ENCODE assay signal across 10 mouse cellular contexts in genomic region chr2:170002594-170003504, GRCm38 (mm10).
DNase-seq lines count a peak whose midpoint lies in the region; ATAC-seq lines count a peak whose summit lies in the region.
"Had no signal": no experiment of that assay in that cellular context is flagged by ENCODE, and none has a peak within 500 bp of the region (broad histone marks: within the 10 kb centered on the region; RNA-seq: fewer than 3 reads in every experiment).

No protein-coding gene starts in this region.

- peak; percentile 17 for DNase-seq in kidney, adult 11 months
- DNase-seq in kidney, adult 9 months = no peak
- peak; percentile 21 for DNase-seq in cerebellum, adult 8-10 months
- peak; percentile 57 for DNase-seq in left cerebral cortex, postnatal 4 days
- peak; percentile 4 for DNase-seq in yolk sac, embryonic 10.5 days (ENCODE audit: low spot score)
- no peak for DNase-seq in thymus, postnatal 36 days

- no peak overlapping the region for H3K9ac ChIP-seq in hindbrain, embryonic 15.5 days
- no peak overlapping the region for H3K9ac ChIP-seq in midbrain, embryonic 13.5 days (replicated peaks)
- H3K9ac ChIP-seq: heart, embryonic 13.5 days had no signal

- peaks cover 34% of the 10 kb centered on the region for H3K4me1 ChIP-seq in hindbrain, embryonic 15.5 days (replicated peaks)
- H3K4me1 ChIP-seq in midbrain, embryonic 13.5 days (replicated peaks) = peaks cover 41% of the 10 kb centered on the region

- no peak for ATAC-seq in hindbrain, embryonic 15.5 days (ENCODE audit: low FRiP score, low read depth)
- no peak for ATAC-seq in midbrain, embryonic 13.5 days
- ATAC-seq: Patski had no signal

- H3K4me2 ChIP-seq in hindbrain, embryonic 15.5 days = peak overlapping the region; percentile 22
- H3K4me2 ChIP-seq in midbrain, embryonic 13.5 days (replicated peaks) = peak overlapping the region; percentile 18
- H3K4me2 ChIP-seq: heart, embryonic 13.5 days had no signal

- no peaks in the 10 kb centered on the region for H3K36me3 ChIP-seq in hindbrain, embryonic 15.5 days
- H3K36me3 ChIP-seq in midbrain, embryonic 13.5 days = no peaks in the 10 kb centered on the region
- H3K36me3 ChIP-seq: heart, embryonic 13.5 days had no signal

- H3K9me3 ChIP-seq in hindbrain, embryonic 15.5 days = no peaks in the 10 kb centered on the region
- 0 out of 2 replicates have a peak, but pooled peaks cover 5% of the 10 kb centered on the region for H3K9me3 ChIP-seq in midbrain, embryonic 13.5 days
- H3K9me3 ChIP-seq: heart, embryonic 13.5 days had no signal

- peak overlapping the region; percentile 27 for H3K27ac ChIP-seq in hindbrain, embryonic 15.5 days (replicated peaks)
- peak overlapping the region; percentile 68 for H3K27ac ChIP-seq in midbrain, embryonic 13.5 days
- H3K27ac ChIP-seq: heart, embryonic 13.5 days had no signal

- no peaks in the 10 kb centered on the region for H3K27me3 ChIP-seq in hindbrain, embryonic 15.5 days
- no peaks in the 10 kb centered on the region for H3K27me3 ChIP-seq in midbrain, embryonic 13.5 days
- H3K27me3 ChIP-seq: heart, embryonic 13.5 days; Patski had no signal

- WGBS in hindbrain, embryonic 15.5 days = 43% methylated on average over 25 of the region's 25 CpGs
- WGBS in midbrain, embryonic 13.5 days = 35% methylated on average over 25 of the region's 25 CpGs

- H3K4me3 ChIP-seq in hindbrain, embryonic 15.5 days = no peak overlapping the region
- no peak overlapping the region for H3K4me3 ChIP-seq in midbrain, embryonic 13.5 days (replicated peaks)
- H3K4me3 ChIP-seq: heart, embryonic 13.5 days had no signal

- intact Hi-C loops in left cerebral cortex, postnatal 4 days (cut with DNase I) = no loop called here

Comparison
In these comparisons a context has a peak if more than half of its experiments do, and no peak if none do; other contexts are left out.
1. DNase-seq: peak in kidney, adult 11 months (single experiment), cerebellum, adult 8-10 months (single experiment), left cerebral cortex, postnatal 4 days (single experiment) and yolk sac, embryonic 10.5 days (single experiment); none in kidney, adult 9 months (single experiment) and thymus, postnatal 36 days (0 of 2).